Mouse (Mus musculus): ENCODE results near the gene Gm12355.

The Gm12355 gene

DNA sequence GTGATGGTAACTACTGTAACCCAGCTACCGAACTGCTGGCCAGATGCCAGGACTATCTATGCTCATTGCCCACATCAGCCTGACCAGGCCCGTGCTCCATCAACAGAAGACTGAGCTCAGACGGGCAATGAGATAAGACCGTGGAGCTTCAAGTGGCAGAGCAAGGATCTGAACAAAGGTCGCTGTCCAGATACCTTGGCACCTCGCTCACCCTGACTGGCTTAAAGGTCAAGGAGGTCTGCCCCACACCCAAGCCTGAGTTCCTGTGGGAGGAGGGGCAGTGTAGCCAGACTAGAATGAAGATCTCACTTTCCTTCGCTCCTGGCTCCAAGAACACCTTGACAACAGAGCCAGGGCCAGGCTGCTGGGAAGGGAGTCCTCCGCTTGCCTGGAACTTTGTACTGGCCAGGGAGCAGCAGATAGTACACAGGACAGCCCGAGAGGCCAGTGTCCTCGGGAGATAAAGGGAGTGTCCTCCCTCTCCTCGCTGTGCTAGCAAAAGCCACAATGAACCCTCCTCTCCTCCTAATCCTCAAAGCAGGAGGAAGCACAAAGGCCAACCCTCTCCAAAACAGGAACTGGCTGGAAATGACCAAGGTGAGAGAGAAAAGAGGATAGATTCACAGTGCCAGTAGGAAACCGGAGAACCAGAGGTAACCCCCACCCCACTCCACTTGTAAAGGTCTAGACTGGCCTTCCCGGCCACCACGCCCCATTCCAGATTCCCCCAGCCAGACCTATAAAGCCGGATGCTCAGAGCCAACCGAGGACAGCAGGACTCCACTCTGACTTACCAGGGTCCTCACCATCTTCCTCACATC, 45.0 kb downstream of the Gm12355 start:
- DNase-seq = no peak

DNA sequence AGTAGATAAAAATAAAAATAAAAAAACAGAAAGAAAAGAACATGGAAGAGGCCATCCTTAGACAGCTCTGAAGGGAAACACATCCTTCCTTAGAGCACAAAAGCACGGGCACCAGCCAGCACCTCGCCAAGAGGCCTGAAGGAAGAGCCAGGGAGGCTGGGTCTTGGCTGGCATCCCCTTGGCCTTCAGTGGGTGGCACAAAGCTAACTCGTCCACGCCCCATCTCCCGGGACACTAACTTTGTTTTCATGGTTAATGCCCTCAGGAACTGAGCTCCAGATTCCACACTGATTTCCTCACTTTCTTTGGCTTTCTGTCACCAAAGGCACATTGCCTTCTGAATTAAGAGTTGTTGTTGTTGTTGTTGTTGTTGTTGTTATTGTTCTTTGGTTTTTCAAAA, 47.7 kb downstream of the Gm12355 start:
- DNase-seq = no peak

All from thymus, postnatal 25 days (tissue).